Mouse (Mus musculus) heart, postnatal 0 days (tissue): Measurements from ENCODE around the gene Gpatch2. TPM values are rescaled to one million over a fixed set of nuclear protein-coding genes. Genes with fewer than 3 reads are reported as not detected.

Source experiments
- ATAC-seq: fragments of 200-750 bp; cut with Nextera tagmentation; 2 replicates; pipeline ENCODE4 v1.8.0; 2017; ENCODE audit warnings: low read depth, moderate number of reproducible peaks, moderate library complexity; ENCODE audit not compliant: insufficient read depth
- DNase-seq: peaks from one replicate; pipeline ENCODE4 v3.0.0-alpha.2; 2016; ENCODE audit warnings: low spot score
- H3K27ac ChIP-seq: fragments of 300-500 bp; sonication (generic); 2 replicates; pipeline ENCODE4 v1.5.1; 2014; ENCODE audit warnings: low read depth, mild to moderate bottlenecking
- H3K27me3 ChIP-seq: fragments of 300-500 bp; sonication (generic); 2 replicates; pipeline ENCODE4 v1.6.1; 2014; ENCODE audit warnings: low read length, mixed read lengths; ENCODE audit not compliant: control insufficient read depth, insufficient read depth
- H3K36me3 ChIP-seq: fragments of 300-500 bp; sonication (generic); replicated peaks from 2 replicates; pipeline ENCODE4 v1.6.1; 2014; ENCODE audit warnings: low read length, mixed read lengths; ENCODE audit not compliant: control insufficient read depth, insufficient read depth
- H3K4me1 ChIP-seq: fragments of 300-500 bp; sonication (generic); 2 replicates; pipeline ENCODE4 v1.6.1; 2014; ENCODE audit warnings: antibody characterized with exemption; ENCODE audit not compliant: control insufficient read depth, insufficient read depth
- H3K4me2 ChIP-seq: fragments of 300-500 bp; sonication (generic); 2 replicates; pipeline ENCODE4 v1.6.1; 2014; ENCODE audit warnings: low read depth, mild to moderate bottlenecking, low read length, moderate library complexity
- H3K4me3 ChIP-seq: fragments of 300-500 bp; sonication (generic); 2 replicates; pipeline ENCODE4 v1.5.1; 2014; ENCODE audit warnings: low read depth, low read length
- H3K9ac ChIP-seq: fragments of 300-500 bp; sonication (generic); replicated peaks from 2 replicates; pipeline ENCODE4 v1.6.1; 2014; ENCODE audit warnings: low read depth, low read length, mixed read lengths
- H3K9me3 ChIP-seq: fragments of 300-500 bp; sonication (generic); replicated peaks from 2 replicates; pipeline ENCODE4 v1.6.1; 2016; ENCODE audit warnings: low read length; ENCODE audit not compliant: control insufficient read depth
- CTCF ChIP-seq: IDR thresholded peaks from 2 replicates; pipeline ENCODE4 v1.5.1; 2016; ENCODE audit warnings: antibody characterized with exemption, control low read depth, low read depth
- EP300 ChIP-seq: IDR thresholded peaks from 2 replicates; pipeline ENCODE4 v1.6.1; 2016; ENCODE audit warnings: antibody characterized with exemption, low read depth
- whole genome bisulfite sequencing: fragments of 180-500 bp; shearing (Covaris S2); extraction: QIAGEN DNeasy Blood & Tissue Kit; methylation state at CpG from one replicate; pipeline ENCODE4 v1.1.7; 2014; 5-methylcytosine and 5-hydroxymethylcytosine counted together
- polyA plus RNA-seq: library from polyadenylated mRNA; unstranded; fragments of >200 nt; fragmentation: Nextera tagmentation; extraction: Ambion mirVana; gene quantifications from 2 replicates; pipeline ENCODE4 v1.2.1, GENCODE M21; 2015
- total RNA-seq: library from RNA; depleted of rRNA; stranded (reverse); fragments of >200 nt; gene quantifications from 2 replicates; pipeline ENCODE4 v1.2.3, GENCODE M21; 2014; ENCODE audit warnings: low replicate concordance

Gpatch2 gene
- total and polyA plus RNA-seq, 2 experiments from 2014 or later: 7.4 to 9.2 TPM

DNA sequence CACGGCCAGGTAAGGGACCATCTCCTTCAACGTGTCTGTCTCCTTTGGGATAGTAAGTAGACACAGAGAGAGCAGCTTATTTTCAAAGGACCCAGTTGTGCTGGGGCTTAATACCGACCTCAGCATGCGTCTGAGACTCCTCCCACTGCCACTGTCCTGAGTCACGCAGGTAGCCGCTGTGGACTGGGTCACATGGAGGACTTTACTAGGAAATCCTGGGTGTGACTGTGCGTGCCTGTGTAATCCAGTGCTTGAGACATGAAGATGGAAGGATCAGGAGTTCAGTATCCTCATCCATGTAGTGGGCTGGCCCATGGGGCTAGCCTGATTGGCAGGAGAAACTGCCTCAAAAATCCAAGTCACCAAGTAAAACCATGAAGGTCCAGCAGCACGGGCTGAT is 101.2 kb downstream of the Gpatch2 start:
- WGBS: 88% methylated on average over 8 of the region's 8 CpGs
- 0 out of 2 replicates have a peak, but pooled peaks cover 5% of the 10 kb centered on the region for H3K4me1 ChIP-seq
- no peak for ATAC-seq
- H3K4me2 ChIP-seq: no peak overlapping the region
- no peaks in the 10 kb centered on the region for H3K27me3 ChIP-seq
- no peak overlapping the region for H3K27ac ChIP-seq
- H3K9me3 ChIP-seq: no peaks in the 10 kb centered on the region
- no peak for DNase-seq
- no peak for TF ChIP-seq EP300
- TF ChIP-seq CTCF: no peak
- H3K4me3 ChIP-seq: no peak overlapping the region
- no peak overlapping the region for H3K9ac ChIP-seq
- 0 out of 2 replicates have a peak, but pooled peaks cover 4% of the 10 kb centered on the region for H3K36me3 ChIP-seq

DNA sequence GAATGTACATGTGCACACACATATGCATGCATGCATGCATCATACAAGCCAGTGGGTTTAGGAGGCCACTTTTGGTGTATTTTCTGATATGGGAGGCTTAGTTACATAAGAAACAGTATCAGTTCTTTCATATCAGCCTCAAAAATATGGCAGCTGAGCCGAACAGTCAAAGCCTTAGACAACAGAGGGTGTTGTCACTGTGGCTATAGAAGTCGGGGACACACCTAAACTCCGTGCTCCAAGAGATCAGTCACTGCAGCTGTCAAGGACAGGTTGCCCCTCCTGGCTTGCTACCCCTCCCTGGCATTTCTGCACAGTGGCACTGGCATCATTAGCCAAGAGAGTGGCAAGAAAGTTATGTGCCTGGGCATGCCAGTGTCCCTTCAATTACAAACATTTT is 106.5 kb downstream of the Gpatch2 start:
- ATAC-seq (no peak), DNase-seq (no peak)
- Histone ChIP-seq H3K4me3 (no peak overlapping the region), H3K4me2 (no peak overlapping the region), H3K4me1 (0 out of 2 replicates have a peak, but pooled peaks cover 5% of the 10 kb centered on the region), H3K27ac (no peak overlapping the region), H3K36me3 (peaks cover 12% of the 10 kb centered on the region; the same call in 1 of the 2 replicates), H3K9me3 (no peaks in the 10 kb centered on the region), H3K27me3 (no peaks in the 10 kb centered on the region), H3K9ac (no peak overlapping the region)
- 79% methylated on average over 3 of the region's 3 CpGs for WGBS
- TF ChIP-seq EP300: no peak
- TF ChIP-seq CTCF: no peak

DNA sequence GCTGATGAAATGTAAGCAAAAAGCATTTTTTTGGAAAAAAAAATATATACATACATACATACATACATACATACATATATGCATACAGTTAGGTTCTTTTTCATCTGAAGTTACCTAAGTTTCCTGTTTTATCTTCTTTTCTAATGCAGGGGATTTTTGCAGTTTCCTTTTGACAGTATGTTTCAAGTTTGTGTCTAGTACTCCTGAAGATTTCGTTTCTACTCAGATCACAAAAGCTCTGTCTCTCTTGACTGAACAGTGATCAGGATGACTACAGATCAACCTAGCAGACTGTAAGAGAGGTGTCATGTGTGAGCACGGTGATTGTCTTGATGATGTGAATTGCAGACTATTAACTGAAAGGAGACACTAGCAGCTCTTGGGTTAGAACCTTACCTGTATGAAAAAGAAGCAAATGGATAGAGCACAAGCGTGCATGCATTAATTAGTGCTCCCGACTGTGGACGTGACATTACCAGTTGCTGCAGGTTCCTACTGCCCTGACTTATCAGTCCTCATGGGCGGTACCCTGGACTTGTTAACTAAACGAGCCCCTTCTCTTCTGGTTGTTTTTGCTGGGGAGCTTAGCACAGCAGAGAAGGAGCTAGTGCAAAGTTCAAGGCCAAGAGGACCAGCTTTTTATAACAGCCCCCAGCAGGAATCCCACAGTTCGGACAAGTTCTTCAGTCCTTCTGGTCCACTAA is 107.3 kb downstream of the Gpatch2 start:
- no peaks in the 10 kb centered on the region for H3K27me3 ChIP-seq
- 82% methylated on average over 8 of the region's 8 CpGs for WGBS
- DNase-seq (no peak), ATAC-seq (no peak)
- no peak for TF ChIP-seq EP300
- TF ChIP-seq CTCF: no peak
- no peak overlapping the region for H3K9ac ChIP-seq
- H3K9me3 ChIP-seq: no peaks in the 10 kb centered on the region
- peaks cover 12% of the 10 kb centered on the region; the same call in 1 of the 2 replicates for H3K36me3 ChIP-seq
- H3K27ac ChIP-seq: no peak overlapping the region
- H3K4me1 ChIP-seq: 0 out of 2 replicates have a peak, but pooled peaks cover 4% of the 10 kb centered on the region
- no peak overlapping the region for H3K4me3 ChIP-seq
- no peak overlapping the region for H3K4me2 ChIP-seq

DNA sequence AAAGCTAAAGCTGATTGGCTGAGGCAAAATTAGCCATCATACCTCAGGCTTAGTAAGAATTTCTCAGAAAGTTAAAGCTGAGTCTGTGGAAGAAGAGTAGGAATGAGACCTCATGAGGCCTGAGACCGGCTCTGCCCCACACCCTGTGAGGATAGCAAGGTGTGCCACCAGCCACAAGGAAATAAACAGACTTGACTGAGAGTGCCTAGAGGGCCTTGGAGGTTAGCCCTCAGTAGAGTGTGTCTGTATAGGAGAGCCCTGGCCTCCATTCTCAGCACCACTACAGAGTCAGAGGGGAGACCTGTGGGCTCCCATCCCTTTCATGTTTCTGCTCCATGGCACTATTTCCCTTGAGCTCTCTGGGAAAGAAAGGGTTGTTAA is 107.9 kb downstream of the Gpatch2 start:
- Histone ChIP-seq H3K4me3 (no peak overlapping the region), H3K27ac (no peak overlapping the region), H3K9me3 (no peaks in the 10 kb centered on the region), H3K27me3 (no peaks in the 10 kb centered on the region), H3K36me3 (peaks cover 12% of the 10 kb centered on the region; the same call in 1 of the 2 replicates), H3K9ac (no peak overlapping the region), H3K4me2 (no peak overlapping the region), H3K4me1 (no peaks in the 10 kb centered on the region)
- DNase-seq (no peak), ATAC-seq (no peak)
- TF ChIP-seq EP300 (no peak), CTCF (no peak)
- 96% methylated on average over 1 of the region's 1 CpGs for WGBS

DNA sequence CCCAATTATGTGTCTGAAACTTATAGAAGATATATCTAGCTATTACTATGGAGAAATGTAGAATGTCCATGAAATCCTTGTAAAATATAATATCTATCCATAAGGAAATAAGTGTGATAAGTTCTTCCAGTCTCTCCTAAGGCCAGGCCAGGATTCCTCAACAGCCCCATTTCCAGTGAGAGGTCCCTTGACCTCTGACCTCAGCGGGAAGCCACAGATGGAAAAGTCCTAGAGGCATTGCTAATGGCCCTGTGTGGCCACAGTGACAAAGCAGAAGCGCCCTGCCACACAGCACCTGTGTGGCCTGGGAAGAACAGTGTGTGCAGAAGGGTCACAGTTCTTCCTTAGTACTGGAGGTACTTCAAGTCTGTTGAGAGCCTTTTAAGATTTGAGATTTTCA is 127.2 kb downstream of the Gpatch2 start:
- H3K4me2 ChIP-seq: no peak overlapping the region
- no peak overlapping the region for H3K9ac ChIP-seq
- H3K4me1 ChIP-seq: no peaks in the 10 kb centered on the region
- H3K27me3 ChIP-seq: no peaks in the 10 kb centered on the region
- H3K36me3 ChIP-seq: peaks cover 13% of the 10 kb centered on the region
- H3K4me3 ChIP-seq: no peak overlapping the region
- 60% methylated on average over 2 of the region's 2 CpGs for WGBS
- TF ChIP-seq EP300 (no peak), CTCF (no peak)
- H3K9me3 ChIP-seq: no peaks in the 10 kb centered on the region
- no peak for ATAC-seq
- no peak for DNase-seq
- no peak overlapping the region for H3K27ac ChIP-seq

DNA sequence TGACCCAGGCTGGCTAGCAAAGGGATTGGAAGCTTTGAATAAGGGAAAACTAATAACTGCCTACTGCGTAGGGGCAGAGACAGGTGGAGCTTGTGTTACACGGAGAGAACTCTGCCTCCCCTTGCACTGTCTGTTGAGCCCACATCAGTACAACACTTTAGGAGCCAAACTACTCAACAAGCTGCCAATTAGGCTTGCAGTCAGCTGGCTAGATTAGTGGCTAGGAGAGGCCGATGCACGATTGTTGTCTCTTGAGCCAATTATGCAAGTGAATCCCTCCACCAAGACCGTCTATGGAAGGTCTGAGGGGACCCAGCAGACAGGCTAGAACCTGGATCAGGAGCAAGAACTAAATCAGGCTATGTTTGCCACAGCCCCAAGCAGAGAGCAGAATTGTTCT is 129.8 kb downstream of the Gpatch2 start:
- Histone ChIP-seq H3K4me3 (no peak overlapping the region), H3K4me1 (no peaks in the 10 kb centered on the region), H3K9ac (no peak overlapping the region), H3K27ac (no peak overlapping the region), H3K4me2 (no peak overlapping the region), H3K27me3 (no peaks in the 10 kb centered on the region), H3K36me3 (peaks cover 33% of the 10 kb centered on the region), H3K9me3 (no peaks in the 10 kb centered on the region)
- TF ChIP-seq EP300 (no peak), CTCF (no peak)
- DNase-seq (no peak), ATAC-seq (no peak)
- 80% methylated on average over 5 of the region's 5 CpGs for WGBS
